Mouse (Mus musculus): ENCODE results near the gene Gm10647. TPM values are rescaled to one million over a fixed set of nuclear protein-coding genes. Genes with fewer than 3 reads are reported as not detected.
"Not testable (repeated sequence)": the region's sequence is repeated elsewhere in the genome, so short reads cannot be mapped to it uniquely, and the experiment has no call there.

Gene Gm10647
- polyA plus RNA-seq, 1 experiment: not detected

DNA sequence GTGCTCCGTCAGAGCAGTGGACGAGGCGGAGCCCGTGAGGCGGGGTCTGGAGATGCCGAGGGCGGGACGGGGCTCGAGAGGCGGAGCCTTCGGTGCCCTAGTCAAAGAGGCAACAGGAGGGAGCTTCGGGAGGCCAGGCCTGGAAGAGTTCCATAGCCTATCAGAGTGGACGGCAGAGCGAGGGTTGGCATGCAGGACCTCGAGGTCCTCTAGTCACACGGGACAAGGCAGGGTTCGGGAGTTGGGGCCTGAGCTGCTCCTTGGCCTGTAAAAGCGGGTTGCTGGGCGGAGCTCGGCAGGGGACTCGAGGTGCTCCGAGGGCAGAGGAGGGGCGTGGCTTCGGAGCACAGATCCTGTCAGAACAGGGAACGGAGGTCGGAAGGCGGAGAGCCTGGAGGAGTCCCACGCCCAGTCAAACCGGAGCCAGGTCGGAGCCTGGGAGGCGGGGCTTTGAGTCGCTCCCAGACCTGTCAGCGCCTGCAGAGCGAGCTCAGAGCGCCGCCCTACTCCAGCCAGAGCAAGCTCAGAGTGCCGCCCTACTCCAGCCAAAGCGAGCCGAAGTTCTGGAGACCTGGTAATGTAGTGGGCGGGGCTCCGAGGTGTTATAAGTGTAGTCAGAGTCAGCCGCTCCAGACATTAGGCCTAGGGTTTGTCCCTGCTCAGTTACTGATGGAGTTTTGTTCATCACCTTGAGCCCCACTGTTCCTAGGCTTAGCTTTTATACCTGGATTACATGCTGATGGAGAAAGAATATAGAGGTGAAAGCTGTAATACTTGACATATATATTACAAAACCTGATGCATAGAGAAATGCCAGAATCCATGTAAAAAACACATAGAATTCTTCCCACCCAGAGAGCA lies 1.1 kb upstream of the Gm10647 start, which contains the start of gene Aph1b:
Gene Aph1b, minus strand, starts transcription at position 27 of the 861 bp plus-strand sequence.
- H3K4me1 ChIP-seq (ENCODE audit: control insufficient read depth): peaks cover 27% of the 10 kb centered on the region
- TF ChIP-seq GATA1 (IDR thresholded peaks at IDR 0.05; ENCODE audit: low read length) (no peak), TAL1 (IDR thresholded peaks at IDR 0.05; ENCODE audit: low read length) (no peak)
- H3K4me3 ChIP-seq (replicated peaks): peak within 1 kb of the TSS; percentile 81

DNA sequence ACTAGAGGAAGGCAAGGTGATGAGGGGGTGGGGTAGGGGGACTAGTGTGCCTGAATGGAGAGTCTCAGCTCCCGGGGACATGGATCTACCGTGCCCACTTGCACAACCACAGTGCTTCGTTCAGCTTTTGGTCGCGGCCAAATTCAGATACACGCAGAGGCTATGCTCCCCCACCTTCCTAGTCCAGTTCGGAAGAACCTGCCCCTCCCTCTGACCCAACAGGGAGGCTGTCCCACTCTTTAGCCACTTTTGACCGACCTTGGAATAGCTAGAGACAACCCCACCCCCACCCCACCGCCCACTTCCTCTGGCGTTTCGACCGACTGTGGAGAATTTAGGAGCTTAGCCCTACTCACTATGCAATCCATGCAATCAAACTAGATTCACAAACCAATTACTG lies 5.1 kb downstream of the Gm10647 start:
- H3K4me3 ChIP-seq (replicated peaks): peak overlapping the region; percentile 12

More for the DNA sequence above, 1.1 kb upstream of the Gm10647 start, which contains the start of gene Aph1b:
- Histone ChIP-seq H3K9me3 (ENCODE audit: control insufficient read depth, low read length) (no peaks in the 10 kb centered on the region), H3K27me3 (ENCODE audit: control insufficient read depth) (peaks cover 31% of the 10 kb centered on the region), H3K36me3 (ENCODE audit: control insufficient read depth) (no peaks in the 10 kb centered on the region)

GRCm38 (mm10) chr9:66805951-66806350 lies 9.1 kb downstream of the Gm10647 start:
- not testable (repeated sequence) for H3K36me3 ChIP-seq (ENCODE audit: control insufficient read depth); H3K4me1 ChIP-seq (ENCODE audit: control insufficient read depth); H3K9me3 ChIP-seq (ENCODE audit: control insufficient read depth, low read length); H3K4me3 ChIP-seq (replicated peaks)
- peaks cover 69% of the 10 kb centered on the region for H3K27me3 ChIP-seq (ENCODE audit: control insufficient read depth)

More for the DNA sequence above, 5.1 kb downstream of the Gm10647 start:
- Histone ChIP-seq H3K36me3 (ENCODE audit: control insufficient read depth) (no peaks in the 10 kb centered on the region), H3K27me3 (ENCODE audit: control insufficient read depth) (peaks cover 49% of the 10 kb centered on the region), H3K9me3 (ENCODE audit: control insufficient read depth, low read length) (no peaks in the 10 kb centered on the region), H3K4me1 (ENCODE audit: control insufficient read depth) (peaks cover 7% of the 10 kb centered on the region)
- TF ChIP-seq GATA1 (IDR thresholded peaks at IDR 0.05; ENCODE audit: low read length) (no peak), TAL1 (IDR thresholded peaks at IDR 0.05; ENCODE audit: low read length) (no peak)

GRCm38 (mm10) chr9:66813392-66813791 lies 16.6 kb downstream of the Gm10647 start:
- peaks cover 6% of the 10 kb centered on the region for H3K27me3 ChIP-seq (ENCODE audit: control insufficient read depth)
- H3K4me1 ChIP-seq (ENCODE audit: control insufficient read depth): no peaks in the 10 kb centered on the region
- TF ChIP-seq TAL1 (IDR thresholded peaks at IDR 0.05; ENCODE audit: low read length): no peak
- no peak for TF ChIP-seq GATA1 (IDR thresholded peaks at IDR 0.05; ENCODE audit: low read length)
- no peaks in the 10 kb centered on the region for H3K36me3 ChIP-seq (ENCODE audit: control insufficient read depth)
- H3K9me3 ChIP-seq (ENCODE audit: control insufficient read depth, low read length): no peaks in the 10 kb centered on the region
- H3K4me3 ChIP-seq (replicated peaks): no peak overlapping the region

DNA sequence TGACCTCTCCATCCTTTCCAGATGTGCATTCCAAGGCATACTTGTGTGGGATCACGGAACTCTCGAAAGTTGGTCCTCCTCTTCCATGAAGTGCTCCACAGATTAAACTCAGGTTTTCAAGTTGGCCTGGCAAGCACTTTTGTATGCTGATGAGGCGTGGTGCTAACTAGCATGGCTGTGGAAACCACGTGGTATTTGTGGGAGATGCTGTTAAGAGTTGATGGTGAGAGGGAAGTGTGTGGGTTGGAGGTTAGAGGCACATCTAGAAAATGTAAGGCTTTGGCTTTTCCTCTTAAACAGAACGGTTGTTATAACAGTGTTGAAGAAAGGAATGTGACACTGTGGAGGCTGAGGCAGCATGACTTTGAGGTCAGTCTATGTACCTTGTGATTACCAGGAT lies 24.2 kb downstream of the Gm10647 start:
- no peaks in the 10 kb centered on the region for H3K9me3 ChIP-seq (ENCODE audit: control insufficient read depth, low read length)
- H3K36me3 ChIP-seq (ENCODE audit: control insufficient read depth): no peaks in the 10 kb centered on the region
- no peaks in the 10 kb centered on the region for H3K27me3 ChIP-seq (ENCODE audit: control insufficient read depth)
- no peaks in the 10 kb centered on the region for H3K4me1 ChIP-seq (ENCODE audit: control insufficient read depth)
- H3K4me3 ChIP-seq (replicated peaks): no peak overlapping the region
- TF ChIP-seq GATA1 (IDR thresholded peaks at IDR 0.05; ENCODE audit: low read length) (no peak), TAL1 (IDR thresholded peaks at IDR 0.05; ENCODE audit: low read length) (no peak)

DNA sequence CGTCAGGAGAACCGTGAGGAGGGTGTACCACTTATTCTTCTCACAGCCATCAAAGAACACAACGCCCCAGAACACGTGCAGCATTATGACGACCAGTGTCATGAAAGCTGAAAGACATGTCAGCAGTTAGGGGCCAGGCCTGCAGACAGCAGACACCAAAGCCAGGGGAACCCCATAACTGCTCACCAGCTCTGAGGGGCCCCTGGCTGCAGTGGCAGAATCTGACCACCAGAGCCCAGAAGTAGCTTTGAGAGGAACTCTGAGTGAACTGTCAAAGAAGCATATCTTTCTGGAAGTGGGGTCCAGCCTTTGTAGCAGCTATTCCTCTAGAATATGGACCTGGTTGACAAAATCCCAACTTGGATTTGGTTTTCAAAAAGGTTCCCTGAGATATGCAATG lies 25.4 kb downstream of the Gm10647 start:
- H3K4me3 ChIP-seq (replicated peaks); H3K9me3 ChIP-seq (ENCODE audit: control insufficient read depth, low read length); H3K36me3 ChIP-seq (ENCODE audit: control insufficient read depth); H3K27me3 ChIP-seq (ENCODE audit: control insufficient read depth); H3K4me1 ChIP-seq (ENCODE audit: control insufficient read depth): not testable (repeated sequence)

DNA sequence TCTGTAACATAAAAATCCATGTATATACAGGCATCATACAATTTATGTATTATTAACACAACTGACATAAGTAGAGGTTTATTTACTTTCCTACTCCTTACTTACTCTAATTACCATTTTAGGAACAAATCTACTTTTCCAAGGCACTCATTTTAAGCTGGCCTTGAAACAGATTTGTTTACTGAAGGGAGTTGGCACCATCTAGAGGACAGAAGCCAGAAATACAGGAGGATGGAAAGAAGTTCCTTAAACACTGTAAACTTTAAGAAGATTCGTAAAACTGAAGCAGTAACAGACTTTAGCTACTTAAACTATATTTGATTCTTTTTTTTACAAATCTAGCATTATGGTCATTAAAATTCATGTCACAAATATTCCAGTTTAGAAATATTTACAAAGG lies 29.2 kb downstream of the Gm10647 start:
- TF ChIP-seq GATA1 (IDR thresholded peaks at IDR 0.05; ENCODE audit: low read length): no peak
- TF ChIP-seq TAL1 (IDR thresholded peaks at IDR 0.05; ENCODE audit: low read length): no peak
- Histone ChIP-seq H3K9me3 (ENCODE audit: control insufficient read depth, low read length) (no peaks in the 10 kb centered on the region), H3K36me3 (ENCODE audit: control insufficient read depth) (no peaks in the 10 kb centered on the region), H3K27me3 (ENCODE audit: control insufficient read depth) (peaks cover 2% of the 10 kb centered on the region; the same call in 1 of the 2 replicates), H3K4me1 (ENCODE audit: control insufficient read depth) (peaks cover 2% of the 10 kb centered on the region), H3K4me3 (replicated peaks) (no peak overlapping the region)

- Histone ChIP-seq H3K27me3 (ENCODE audit: control insufficient read depth) (peaks cover 4% of the 10 kb centered on the region; the same call in 1 of the 2 replicates), H3K4me1 (ENCODE audit: control insufficient read depth) (peaks cover 25% of the 10 kb centered on the region), H3K4me3 (replicated peaks) (no peak overlapping the region), H3K9me3 (ENCODE audit: control insufficient read depth, low read length) (no peaks in the 10 kb centered on the region), H3K36me3 (ENCODE audit: control insufficient read depth) (no peaks in the 10 kb centered on the region; the same call in 1 of the 2 replicates)
- no peak for TF ChIP-seq GATA1 (IDR thresholded peaks at IDR 0.05; ENCODE audit: low read length)
- TF ChIP-seq TAL1 (IDR thresholded peaks at IDR 0.05; ENCODE audit: low read length): no peak
Measured at GRCm38 (mm10) chr9:66832366-66832908, 35.6 kb downstream of the Gm10647 start.

GRCm38 (mm10) chr9:66833851-66834250 lies 37.0 kb downstream of the Gm10647 start:
- Histone ChIP-seq H3K27me3 (ENCODE audit: control insufficient read depth) (peaks cover 2% of the 10 kb centered on the region; the same call in 1 of the 2 replicates), H3K4me1 (ENCODE audit: control insufficient read depth) (peaks cover 25% of the 10 kb centered on the region), H3K4me3 (replicated peaks) (peak overlapping the region; percentile 72), H3K9me3 (ENCODE audit: control insufficient read depth, low read length) (no peaks in the 10 kb centered on the region), H3K36me3 (ENCODE audit: control insufficient read depth) (peaks cover 7% of the 10 kb centered on the region)
- no peak for TF ChIP-seq GATA1 (IDR thresholded peaks at IDR 0.05; ENCODE audit: low read length)
- TF ChIP-seq TAL1 (IDR thresholded peaks at IDR 0.05; ENCODE audit: low read length): no peak

Measured in erythroblast, embryonic 14.5 days (primary cell).